Mouse (Mus musculus): ENCODE measurements at regions not wholly inside any gene's neighbourhood (a gene's known extent, or its start where the extent isn't known, plus 50 kb on each side); places are given as distances from the start of the nearest gene placed in this dataset.

- H3K4me2 ChIP-seq (replicated peaks) = no peak overlapping the region
- no peak for ATAC-seq (ENCODE audit: low FRiP score)
- H3K4me1 ChIP-seq (replicated peaks; ENCODE audit: control insufficient read depth, insufficient read depth, low read length) = no peaks in the 10 kb centered on the region
- H3K9ac ChIP-seq = no peak overlapping the region
- H3K27me3 ChIP-seq (ENCODE audit: control insufficient read depth, insufficient read depth, low read length) = no peaks in the 10 kb centered on the region
- peaks cover 9% of the 10 kb centered on the region; the same call in 1 of the 2 replicates for H3K9me3 ChIP-seq (ENCODE audit: control insufficient read depth, low read length)
- H3K27ac ChIP-seq = no peak overlapping the region
- no peaks in the 10 kb centered on the region for H3K36me3 ChIP-seq (replicated peaks; ENCODE audit: control insufficient read depth, insufficient read depth)
- no peak overlapping the region for H3K4me3 ChIP-seq (replicated peaks; ENCODE audit: low read length)
- DNase-seq (ENCODE audit: low spot score) = no peak
Observed at GRCm38 (mm10) chr7:125055951-125056625, 388.4 kb upstream of the Kdm8 start.

- H3K4me1 ChIP-seq (replicated peaks; ENCODE audit: control insufficient read depth, insufficient read depth, low read length) = no peaks in the 10 kb centered on the region
- H3K27me3 ChIP-seq (ENCODE audit: control insufficient read depth, insufficient read depth, low read length) = no peaks in the 10 kb centered on the region
- ATAC-seq (ENCODE audit: low FRiP score) (no peak), DNase-seq (ENCODE audit: low spot score) (no peak)
- no peaks in the 10 kb centered on the region for H3K9me3 ChIP-seq (ENCODE audit: control insufficient read depth, low read length)
- WGBS = 86% methylated on average over 4 of the region's 4 CpGs
- H3K27ac ChIP-seq = no peak overlapping the region
- H3K4me3 ChIP-seq (replicated peaks; ENCODE audit: low read length) = no peak overlapping the region
- H3K4me2 ChIP-seq (replicated peaks) = no peak overlapping the region
- no peak overlapping the region for H3K9ac ChIP-seq
- no peaks in the 10 kb centered on the region for H3K36me3 ChIP-seq (replicated peaks; ENCODE audit: control insufficient read depth, insufficient read depth)
Observed at GRCm38 (mm10) chr7:125102464-125102863, 342.0 kb upstream of the Kdm8 start.

DNA sequence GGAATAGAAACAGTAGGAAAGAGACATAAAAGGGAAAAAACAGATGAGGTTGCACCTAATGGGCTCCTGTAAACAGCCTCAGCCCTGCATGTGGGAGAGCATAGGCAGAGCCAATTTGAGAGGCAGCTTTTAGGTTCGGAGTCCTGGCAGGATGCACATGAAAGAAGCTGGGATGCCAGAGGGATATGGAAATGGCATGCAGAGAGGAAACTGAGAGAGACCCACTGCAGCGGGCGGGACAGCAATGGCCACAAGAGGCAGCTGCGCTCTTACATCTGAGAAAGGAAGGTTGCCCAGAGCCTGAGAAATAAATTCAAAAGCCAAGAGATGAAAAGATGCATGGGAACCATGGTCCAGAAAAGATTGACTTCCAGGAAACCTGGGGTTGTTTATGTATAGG is 340.5 kb upstream of the Kdm8 start:
- H3K9ac ChIP-seq = no peak overlapping the region
- DNase-seq (ENCODE audit: low spot score) (no peak), ATAC-seq (ENCODE audit: low FRiP score) (no peak)
- no peak overlapping the region for H3K27ac ChIP-seq
- H3K4me2 ChIP-seq (replicated peaks) = no peak overlapping the region
- H3K36me3 ChIP-seq (replicated peaks; ENCODE audit: control insufficient read depth, insufficient read depth) = no peaks in the 10 kb centered on the region
- H3K4me1 ChIP-seq (replicated peaks; ENCODE audit: control insufficient read depth, insufficient read depth, low read length) = no peaks in the 10 kb centered on the region
- H3K9me3 ChIP-seq (ENCODE audit: control insufficient read depth, low read length) = no peaks in the 10 kb centered on the region
- H3K27me3 ChIP-seq (ENCODE audit: control insufficient read depth, insufficient read depth, low read length) = no peaks in the 10 kb centered on the region
- H3K4me3 ChIP-seq (replicated peaks; ENCODE audit: low read length) = no peak overlapping the region
- WGBS = 61% methylated on average over 4 of the region's 4 CpGs

DNA sequence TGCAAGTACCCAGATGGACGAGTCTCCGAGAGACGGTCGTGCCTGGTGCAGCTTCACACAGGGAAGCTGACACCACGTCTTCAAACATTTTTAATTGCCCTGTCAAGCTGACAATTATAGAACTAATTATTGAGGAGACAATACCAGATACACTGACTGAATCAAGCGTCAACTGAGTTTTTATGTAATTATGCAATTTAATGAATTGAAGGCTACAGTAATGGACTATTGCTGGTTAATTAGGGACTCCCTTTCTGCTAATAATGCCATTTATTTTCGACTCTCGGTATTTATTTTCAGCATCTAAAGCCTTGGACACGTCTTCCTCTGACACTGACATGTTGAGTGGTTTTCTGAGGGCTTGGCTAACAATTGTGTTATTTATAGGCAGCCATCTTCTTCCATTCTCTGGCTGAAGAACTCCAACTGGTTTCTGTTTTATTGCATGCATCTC is 331.6 kb upstream of the Kdm8 start:
- WGBS = 49% methylated on average over 9 of the region's 9 CpGs
- no peak for ATAC-seq (ENCODE audit: low FRiP score)
- Histone ChIP-seq H3K4me1 (replicated peaks; ENCODE audit: control insufficient read depth, insufficient read depth, low read length) (no peaks in the 10 kb centered on the region), H3K27me3 (ENCODE audit: control insufficient read depth, insufficient read depth, low read length) (no peaks in the 10 kb centered on the region), H3K36me3 (replicated peaks; ENCODE audit: control insufficient read depth, insufficient read depth) (no peaks in the 10 kb centered on the region), H3K9me3 (ENCODE audit: control insufficient read depth, low read length) (no peaks in the 10 kb centered on the region), H3K9ac (no peak overlapping the region), H3K27ac (no peak overlapping the region), H3K4me3 (replicated peaks; ENCODE audit: low read length) (no peak overlapping the region), H3K4me2 (replicated peaks) (no peak overlapping the region)
- DNase-seq (ENCODE audit: low spot score) = no peak

GRCm38 (mm10) chr7:125115322-125115996 is 329.0 kb upstream of the Kdm8 start:
- Histone ChIP-seq H3K36me3 (replicated peaks; ENCODE audit: control insufficient read depth, insufficient read depth) (no peaks in the 10 kb centered on the region), H3K4me2 (replicated peaks) (no peak overlapping the region), H3K4me3 (replicated peaks; ENCODE audit: low read length) (no peak overlapping the region), H3K27me3 (ENCODE audit: control insufficient read depth, insufficient read depth, low read length) (no peaks in the 10 kb centered on the region), H3K9me3 (ENCODE audit: control insufficient read depth, low read length) (no peaks in the 10 kb centered on the region), H3K4me1 (replicated peaks; ENCODE audit: control insufficient read depth, insufficient read depth, low read length) (no peaks in the 10 kb centered on the region), H3K9ac (no peak overlapping the region), H3K27ac (no peak overlapping the region)
- no peak for DNase-seq (ENCODE audit: low spot score)
- WGBS = 79% methylated on average over 8 of the region's 8 CpGs
- ATAC-seq (ENCODE audit: low FRiP score) = no peak

DNA sequence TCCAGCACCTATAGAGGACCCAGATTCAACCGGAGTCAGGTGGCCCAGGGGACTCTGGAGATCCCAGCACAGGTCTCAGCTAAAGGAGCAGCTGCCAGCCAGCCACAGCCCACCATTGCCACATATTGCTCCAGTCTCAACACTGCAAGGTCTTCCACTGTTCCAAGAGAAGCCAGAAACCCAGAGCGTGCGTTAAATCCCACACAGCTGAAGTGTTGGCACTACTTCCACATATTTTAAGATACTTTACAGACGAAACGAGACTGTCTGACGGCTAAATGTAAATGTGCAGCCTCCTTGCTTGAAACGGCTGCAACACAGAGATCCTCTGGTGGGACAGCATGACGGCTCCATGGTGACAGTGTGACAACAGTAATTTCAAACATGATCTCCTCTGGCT is 327.3 kb upstream of the Kdm8 start:
- Histone ChIP-seq H3K4me1 (replicated peaks; ENCODE audit: control insufficient read depth, insufficient read depth, low read length) (no peaks in the 10 kb centered on the region), H3K4me2 (replicated peaks) (no peak overlapping the region), H3K27ac (no peak overlapping the region), H3K9me3 (ENCODE audit: control insufficient read depth, low read length) (no peaks in the 10 kb centered on the region), H3K36me3 (replicated peaks; ENCODE audit: control insufficient read depth, insufficient read depth) (no peaks in the 10 kb centered on the region), H3K9ac (no peak overlapping the region), H3K27me3 (ENCODE audit: control insufficient read depth, insufficient read depth, low read length) (no peaks in the 10 kb centered on the region), H3K4me3 (replicated peaks; ENCODE audit: low read length) (no peak overlapping the region)
- WGBS = 82% methylated on average over 8 of the region's 8 CpGs
- ATAC-seq (ENCODE audit: low FRiP score) = no peak
- no peak for DNase-seq (ENCODE audit: low spot score)

DNA sequence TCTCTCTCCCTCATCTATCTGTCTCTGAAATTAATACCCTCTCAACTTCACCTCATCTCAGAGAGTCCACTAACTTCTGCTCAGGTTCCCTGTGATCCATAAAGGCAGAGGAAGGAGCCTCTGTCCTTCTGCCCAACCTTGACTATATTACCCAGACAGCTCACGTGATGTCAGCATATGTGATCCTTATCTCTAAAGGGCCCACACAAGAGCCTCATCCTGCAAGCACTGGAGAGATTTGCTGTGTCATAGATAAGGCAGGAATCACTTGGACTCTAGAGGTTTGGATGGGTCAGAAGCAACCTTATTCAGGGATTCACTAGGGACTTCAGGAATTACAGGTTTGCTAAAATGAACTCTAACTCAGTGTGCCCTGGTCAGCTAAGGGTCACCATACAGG is 315.3 kb upstream of the Kdm8 start:
- no peak overlapping the region for H3K9ac ChIP-seq
- H3K27me3 ChIP-seq (ENCODE audit: control insufficient read depth, insufficient read depth, low read length) = no peaks in the 10 kb centered on the region
- DNase-seq (ENCODE audit: low spot score) (no peak), ATAC-seq (ENCODE audit: low FRiP score) (no peak)
- no peak overlapping the region for H3K4me2 ChIP-seq (replicated peaks)
- H3K27ac ChIP-seq = no peak overlapping the region
- no peaks in the 10 kb centered on the region for H3K36me3 ChIP-seq (replicated peaks; ENCODE audit: control insufficient read depth, insufficient read depth)
- H3K4me3 ChIP-seq (replicated peaks; ENCODE audit: low read length) = no peak overlapping the region
- H3K4me1 ChIP-seq (replicated peaks; ENCODE audit: control insufficient read depth, insufficient read depth, low read length) = no peaks in the 10 kb centered on the region
- no peaks in the 10 kb centered on the region for H3K9me3 ChIP-seq (ENCODE audit: control insufficient read depth, low read length)
- 97% methylated on average over 1 of the region's 1 CpGs for WGBS

DNA sequence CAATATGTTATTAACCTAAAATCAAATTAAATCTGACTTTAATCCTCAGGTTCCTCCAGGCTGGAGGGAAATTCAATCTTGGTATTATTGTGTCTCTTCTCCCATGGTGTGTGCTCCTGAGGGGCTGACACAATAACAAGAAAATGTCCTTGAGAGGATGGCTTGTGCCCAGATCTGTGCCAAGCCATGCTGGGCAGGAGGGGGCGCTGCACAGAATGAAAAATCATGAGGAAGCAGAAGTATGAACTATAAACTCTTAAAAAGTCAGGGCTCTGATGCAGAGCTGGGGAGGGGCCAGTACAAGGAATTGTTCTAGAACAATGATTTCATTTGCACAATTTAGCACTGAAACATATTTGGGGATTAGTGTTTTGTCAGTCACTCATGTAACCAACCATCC is 312.5 kb upstream of the Kdm8 start:
- no peak for DNase-seq (ENCODE audit: low spot score)
- Histone ChIP-seq H3K36me3 (replicated peaks; ENCODE audit: control insufficient read depth, insufficient read depth) (no peaks in the 10 kb centered on the region), H3K4me3 (replicated peaks; ENCODE audit: low read length) (no peak overlapping the region), H3K9ac (no peak overlapping the region), H3K4me2 (replicated peaks) (no peak overlapping the region), H3K9me3 (ENCODE audit: control insufficient read depth, low read length) (no peaks in the 10 kb centered on the region), H3K27me3 (ENCODE audit: control insufficient read depth, insufficient read depth, low read length) (no peaks in the 10 kb centered on the region), H3K4me1 (replicated peaks; ENCODE audit: control insufficient read depth, insufficient read depth, low read length) (no peaks in the 10 kb centered on the region), H3K27ac (no peak overlapping the region)
- ATAC-seq (ENCODE audit: low FRiP score) = no peak
- 67% methylated on average over 1 of the region's 1 CpGs for WGBS

GRCm38 (mm10) chr7:125138607-125139006 is 305.9 kb upstream of the Kdm8 start:
- Histone ChIP-seq H3K27ac (no peak overlapping the region), H3K9me3 (ENCODE audit: control insufficient read depth, low read length) (no peaks in the 10 kb centered on the region), H3K4me2 (replicated peaks) (no peak overlapping the region), H3K4me3 (replicated peaks; ENCODE audit: low read length) (no peak overlapping the region), H3K36me3 (replicated peaks; ENCODE audit: control insufficient read depth, insufficient read depth) (no peaks in the 10 kb centered on the region), H3K27me3 (ENCODE audit: control insufficient read depth, insufficient read depth, low read length) (no peaks in the 10 kb centered on the region), H3K9ac (no peak overlapping the region), H3K4me1 (replicated peaks; ENCODE audit: control insufficient read depth, insufficient read depth, low read length) (no peaks in the 10 kb centered on the region)
- DNase-seq (ENCODE audit: low spot score) (no peak), ATAC-seq (ENCODE audit: low FRiP score) (no peak)
- 90% methylated on average over 3 of the region's 3 CpGs for WGBS

Data from hindbrain, embryonic 14.5 days (tissue).